Mouse (Mus musculus): ENCODE results near the gene Cers6.

Gene Cers6

GRCm38 (mm10) chr2:69115921-69116320 lies 254.7 kb downstream of the Cers6 start:
- DNase-seq (ENCODE audit: low spot score in 2 of 2), result no peak

- no peak for DNase-seq (ENCODE audit: low spot score in 2 of 2)
Observed at GRCm38 (mm10) chr2:69116767-69117166, 255.5 kb downstream of the Cers6 start.

GRCm38 (mm10) chr2:69118994-69119393 lies 257.8 kb downstream of the Cers6 start:
- no peak for DNase-seq (ENCODE audit: low spot score in 2 of 2)

GRCm38 (mm10) chr2:69119718-69120117 lies 258.5 kb downstream of the Cers6 start:
- DNase-seq (ENCODE audit: low spot score in 2 of 2), result no peak

- no peak for DNase-seq (ENCODE audit: low spot score in 2 of 2)
Observed at GRCm38 (mm10) chr2:69121681-69122080, 260.4 kb downstream of the Cers6 start.

- no peak for DNase-seq (ENCODE audit: low spot score in 2 of 2)
Observed at GRCm38 (mm10) chr2:69125425-69125824, 264.2 kb downstream of the Cers6 start.

GRCm38 (mm10) chr2:69128321-69128720 lies 267.1 kb downstream of the Cers6 start:
- DNase-seq (ENCODE audit: low spot score in 2 of 2), result no peak

- no peak for DNase-seq (ENCODE audit: low spot score in 2 of 2)
Observed at GRCm38 (mm10) chr2:69128921-69129395, 267.7 kb downstream of the Cers6 start.

GRCm38 (mm10) chr2:69129425-69130210 lies 268.4 kb downstream of the Cers6 start:
- DNase-seq (ENCODE audit: low spot score in 2 of 2), result no peak

- DNase-seq (ENCODE audit: low spot score in 2 of 2), result no peak
Observed at GRCm38 (mm10) chr2:69132046-69132445, 270.8 kb downstream of the Cers6 start.

GRCm38 (mm10) chr2:69132488-69133040 lies 271.3 kb downstream of the Cers6 start:
- DNase-seq (ENCODE audit: low spot score in 2 of 2), result no peak

GRCm38 (mm10) chr2:69134186-69134585 lies 272.9 kb downstream of the Cers6 start:
- no peak for DNase-seq (ENCODE audit: low spot score in 2 of 2)

GRCm38 (mm10) chr2:69134937-69135336 lies 273.7 kb downstream of the Cers6 start:
- DNase-seq (ENCODE audit: low spot score in 2 of 2), result no peak

GRCm38 (mm10) chr2:69135661-69136576 lies 274.7 kb downstream of the Cers6 start, which contains the start of gene Nostrin:
TSS of gene Nostrin (plus strand) at chr2:69135800.
- DNase-seq (ENCODE audit: low spot score in 2 of 2), result no peak

- no peak for DNase-seq (ENCODE audit: low spot score in 2 of 2)
Observed at GRCm38 (mm10) chr2:69137406-69138084, 276.3 kb downstream of the Cers6 start.

GRCm38 (mm10) chr2:69138759-69139158 lies 277.5 kb downstream of the Cers6 start:
- no peak for DNase-seq (ENCODE audit: low spot score in 2 of 2)

GRCm38 (mm10) chr2:69140215-69140614 lies 279.0 kb downstream of the Cers6 start:
- no peak for DNase-seq (ENCODE audit: low spot score in 2 of 2)

- no peak for DNase-seq (ENCODE audit: low spot score in 2 of 2)
Observed at GRCm38 (mm10) chr2:69140816-69141215, 279.6 kb downstream of the Cers6 start.

- no peak for DNase-seq (ENCODE audit: low spot score in 2 of 2)
Observed at GRCm38 (mm10) chr2:69148691-69149090, 287.4 kb downstream of the Cers6 start.

GRCm38 (mm10) chr2:69149154-69149553 lies 287.9 kb downstream of the Cers6 start:
- DNase-seq (ENCODE audit: low spot score in 2 of 2), result no peak

- DNase-seq (ENCODE audit: low spot score in 2 of 2), result no peak
Observed at GRCm38 (mm10) chr2:69150841-69151240, 289.6 kb downstream of the Cers6 start.

- no peak for DNase-seq (ENCODE audit: low spot score in 2 of 2)
Observed at GRCm38 (mm10) chr2:69155861-69156260, 294.6 kb downstream of the Cers6 start.

All from spleen, postnatal 14 days (tissue).